8 mouse cellular contexts compared by ENCODE assay signal in genomic region chr17:70989430-70989829, GRCm38 (mm10). TPM values are rescaled to one million over a fixed set of nuclear protein-coding genes. Genes with fewer than 3 reads are reported as not detected.
DNase-seq lines count a peak whose midpoint lies in the region; ATAC-seq and TF ChIP-seq lines count a peak whose summit lies in the region.

No protein-coding gene starts in this region.

- no peak for ATAC-seq in forebrain, embryonic 15.5 days (replicated peaks)
- ATAC-seq in liver, postnatal 0 days: no peak

- H3K36me3 ChIP-seq in heart, adult 2 months (ENCODE audit: control insufficient read depth, insufficient read depth, low read length): peaks cover 42% of the 10 kb centered on the region
- H3K36me3 ChIP-seq in C2C12 (ENCODE audit: control insufficient read depth, insufficient read depth): peaks cover 81% of the 10 kb centered on the region
- 0 out of 2 replicates have a peak, but pooled peaks cover 6% of the 10 kb centered on the region for H3K36me3 ChIP-seq in forebrain, embryonic 15.5 days
- peaks cover 19% of the 10 kb centered on the region for H3K36me3 ChIP-seq in liver, postnatal 0 days (replicated peaks; ENCODE audit: insufficient read depth, low read length)

- no peak for TF ChIP-seq POLR2A in heart, adult 2 months (IDR thresholded peaks at IDR 0.05; ENCODE audit: insufficient read depth, low read depth, low read length)

- no peak for TF ChIP-seq CTCF in heart, adult 2 months (IDR thresholded peaks at IDR 0.05)
- TF ChIP-seq CTCF in C2C12 (IDR thresholded peaks at IDR 0.05; ENCODE audit: control insufficient read depth, insufficient read depth, insufficient read length): no peak
- TF ChIP-seq CTCF in liver, postnatal 0 days (IDR thresholded peaks at IDR 0.05; ENCODE audit: low read depth): no peak

- H3K4me2 ChIP-seq in forebrain, embryonic 15.5 days (replicated peaks): peak overlapping the region; percentile 46
- H3K4me2 ChIP-seq in liver, postnatal 0 days (ENCODE audit: low read depth, low read length): peak overlapping the region; percentile 92

- peaks cover 5% of the 10 kb centered on the region for H3K79me2 ChIP-seq in heart, adult 2 months (replicated peaks; ENCODE audit: control insufficient read depth, insufficient read depth, low read length)
- H3K79me2 ChIP-seq in C2C12 (ENCODE audit: control insufficient read depth, insufficient read depth): peaks cover 94% of the 10 kb centered on the region

- no peak overlapping the region for H3ac ChIP-seq in C2C12 (ENCODE audit: control insufficient read depth, insufficient read length, low read depth)

- H3K4me3 ChIP-seq in heart, adult 2 months: peak overlapping the region; percentile 65
- peak overlapping the region; percentile 40 for H3K4me3 ChIP-seq in C2C12 (ENCODE audit: insufficient read depth, poor library complexity, severe bottlenecking)
- H3K4me3 ChIP-seq in forebrain, embryonic 15.5 days: peak overlapping the region; percentile 84
- peak overlapping the region; percentile 84 for H3K4me3 ChIP-seq in liver, postnatal 0 days (ENCODE audit: low read depth, low read length)

- no peak for TF ChIP-seq EP300 in heart, adult 2 months (IDR thresholded peaks at IDR 0.05; ENCODE audit: insufficient read depth, low read depth, low read length)
- TF ChIP-seq EP300 in liver, postnatal 0 days (IDR thresholded peaks at IDR 0.05; ENCODE audit: low read depth): no peak

- DNase-seq in heart, adult 2 months: no peak
- DNase-seq in heart, postnatal 36 days: no peak
- no peak for DNase-seq in liver, postnatal 0 days
- DNase-seq in adrenal gland, postnatal 36 days: no peak
- no peak for DNase-seq in spleen, adult 18-20 months
- no peak for DNase-seq in layer of hippocampus, adult 9-11 months

- H3K4me1 ChIP-seq in heart, adult 2 months (ENCODE audit: control insufficient read depth, insufficient read depth, low read length): peaks cover 15% of the 10 kb centered on the region
- peaks cover 29% of the 10 kb centered on the region for H3K4me1 ChIP-seq in forebrain, embryonic 15.5 days
- peaks cover 50% of the 10 kb centered on the region for H3K4me1 ChIP-seq in liver, postnatal 0 days (ENCODE audit: insufficient read depth)

- intact Hi-C loops in heart, adult 2 months (cut with DNase I): no loop called here
- intact Hi-C loops in heart, postnatal 36 days (cut with DNase I): loop anchor here (5.0 kb wide), 1 partner anchor 208 kb away; no protein-coding TSS in a partner anchor

- H3K9ac ChIP-seq in heart, adult 2 months (ENCODE audit: low read depth, low read length): peak overlapping the region; percentile 96
- H3K9ac ChIP-seq in forebrain, embryonic 15.5 days (replicated peaks): peak overlapping the region; percentile 88
- peak overlapping the region; percentile 76 for H3K9ac ChIP-seq in liver, postnatal 0 days (replicated peaks)

- peak overlapping the region; percentile 98 for H3K27ac ChIP-seq in heart, adult 2 months
- H3K27ac ChIP-seq in forebrain, embryonic 15.5 days (replicated peaks): no peak overlapping the region
- H3K27ac ChIP-seq in liver, postnatal 0 days (ENCODE audit: low read depth): peak overlapping the region; percentile 90

- no peaks in the 10 kb centered on the region for H3K27me3 ChIP-seq in heart, adult 2 months (ENCODE audit: control insufficient read depth, insufficient read depth, low read length)
- no peaks in the 10 kb centered on the region for H3K27me3 ChIP-seq in C2C12 (ENCODE audit: control insufficient read depth, insufficient read depth, insufficient read length)
- no peaks in the 10 kb centered on the region for H3K27me3 ChIP-seq in forebrain, embryonic 15.5 days
- no peaks in the 10 kb centered on the region for H3K27me3 ChIP-seq in liver, postnatal 0 days (ENCODE audit: insufficient read depth, low read length)

- peaks cover 63% of the 10 kb centered on the region for H3K79me3 ChIP-seq in C2C12 (ENCODE audit: low read depth)

- WGBS in heart, adult 2 months: 41% methylated on average over 8 of the region's 8 CpGs
- WGBS in forebrain, embryonic 15.5 days: 38% methylated on average over 8 of the region's 8 CpGs
- 21% methylated on average over 8 of the region's 8 CpGs for WGBS in liver, postnatal 0 days (ENCODE audit: insufficient replicate concordance)

- H3K9me3 ChIP-seq in forebrain, embryonic 15.5 days: no peaks in the 10 kb centered on the region
- H3K9me3 ChIP-seq in liver, postnatal 0 days (ENCODE audit: low read length): no peaks in the 10 kb centered on the region

TF ChIP-seq in C2C12, 6 proteins besides CTCF, POLR2A, EP300 and RAD21:
- no peak for TF ChIP-seq FOSL1 (IDR thresholded peaks at IDR 0.05; ENCODE audit: insufficient read depth, low read length, poor library complexity, severe bottlenecking)
- no peak for TF ChIP-seq USF1 (IDR thresholded peaks at IDR 0.05; ENCODE audit: low read depth)
- TF ChIP-seq CEBPB (IDR thresholded peaks at IDR 0.05; ENCODE audit: low read depth): no peak
TF ChIP-seq in C2C12: peak in this region for 0.

RNA-seq across cellular contexts. Expression of gene Myom1, which starts 13.0 kb away (rescaled TPM):
- 1,000 to 10,000 TPM in 1 of 2 experiments, 100 to 1,000 TPM in 1; 865 to 1,030 TPM for total RNA-seq in heart, adult 2 months (2021)
- 222 and 381 TPM in 2 replicates for polyA plus RNA-seq in heart, adult 2 months (2012; rRNA removed)
- 1,000 to 10,000 TPM; 1,078 to 1,194 TPM for total RNA-seq in heart, postnatal 36 days (2021)
- 0.35 TPM for polyA plus RNA-seq in C2C12 (2012; fragmentation: generic; extraction: Trizol)
- 1.3 and 1.7 TPM in 2 replicates for polyA plus RNA-seq in forebrain, embryonic 15.5 days (2015; fragmentation: Nextera tagmentation; extraction: Ambion mirVana)
- 2.1 and 4.4 TPM in 2 replicates for polyA plus RNA-seq in liver, postnatal 0 days (2015; fragmentation: Nextera tagmentation; extraction: Ambion mirVana)
- total RNA-seq in adrenal gland, postnatal 36 days (2021): 1 to 10 TPM; 2.0 to 4.2 TPM

RNA-seq across cellular contexts. Expression of gene Myl12a, which starts 13.2 kb away (rescaled TPM):
- 1,000 to 10,000 TPM in 1 of 2 experiments, 100 to 1,000 TPM in 1; 822 to 1,002 TPM for total RNA-seq in heart, adult 2 months (2021)
- 617 and 695 TPM in 2 replicates for polyA plus RNA-seq in heart, adult 2 months (2012; rRNA removed)
- 1,000 to 10,000 TPM; 1,077 to 1,160 TPM for total RNA-seq in heart, postnatal 36 days (2021)
- 770 TPM for polyA plus RNA-seq in C2C12 (2012; fragmentation: generic; extraction: Trizol)
- 125 and 139 TPM in 2 replicates for polyA plus RNA-seq in forebrain, embryonic 15.5 days (2015; fragmentation: Nextera tagmentation; extraction: Ambion mirVana)
- polyA plus RNA-seq in liver, postnatal 0 days (2015; fragmentation: Nextera tagmentation; extraction: Ambion mirVana): 195 and 199 TPM in 2 replicates
- 100 to 1,000 TPM; 295 to 326 TPM for total RNA-seq in adrenal gland, postnatal 36 days (2021)

Comparison
In these comparisons a context has a peak if more than half of its experiments do, and no peak if none do; other contexts are left out.
1. RNA of gene Myom1, which starts 13.0 kb away (polyA plus RNA-seq): 222 to 381 TPM in heart, adult 2 months; 2.1 to 4.4 TPM in liver, postnatal 0 days, 1.3 to 1.7 TPM in forebrain, embryonic 15.5 days and 0.35 TPM in C2C12 (single experiment); every median in the first group is over 10 times any median in the second.
2. Peak in every context shown above with its lines, with median percentiles within 50 percentile points of each other: H3K4me3 ChIP-seq and H3K9ac ChIP-seq.